ENCODE assay signal across 8 mouse cellular contexts in genomic region chr14:25372581-25372980, GRCm38 (mm10).
DNase-seq lines count a peak whose midpoint lies in the region; ATAC-seq and TF ChIP-seq lines count a peak whose summit lies in the region.

No protein-coding gene starts in this region.

- peaks cover 6% of the 10 kb centered on the region; the same call in 1 of the 2 replicates for H3K9me3 ChIP-seq in kidney, embryonic 16.5 days (ENCODE audit: low read length)
- H3K9me3 ChIP-seq in MEL (replicated peaks; ENCODE audit: insufficient read depth, low read length): no peaks in the 10 kb centered on the region

- no peak overlapping the region for H3K4me3 ChIP-seq in cerebellum, adult 2 months (replicated peaks; ENCODE audit: insufficient read depth, low read depth, low read length)
- no peak overlapping the region for H3K4me3 ChIP-seq in kidney, adult 2 months (ENCODE audit: insufficient read depth, low read depth, low read length)
- H3K4me3 ChIP-seq in kidney, embryonic 16.5 days (ENCODE audit: low read length): no peak overlapping the region
- H3K4me3 ChIP-seq in MEL (ENCODE audit: control insufficient read depth in 1 of 2, insufficient read depth in 1 of 2, low read depth in 2 of 2, low read length in 2 of 2): no peak overlapping the region

- no peaks in the 10 kb centered on the region for H3K79me2 ChIP-seq in MEL (ENCODE audit: control insufficient read depth, insufficient read depth, low read length, poor library complexity)

- TF ChIP-seq CTCF in cerebellum, adult 2 months (IDR thresholded peaks at IDR 0.05; ENCODE audit: borderline replicate concordance, insufficient read depth, low read depth, low read length): no peak
- peak; percentile 35; the same call in 1 of the 2 replicates for TF ChIP-seq CTCF in kidney, adult 2 months (conservative IDR thresholded peaks at IDR 0.05; ENCODE audit: insufficient read depth, insufficient read length, low read depth, low read length)
- TF ChIP-seq CTCF in MEL (IDR thresholded peaks at IDR 0.05 in 2 of 3, conservative IDR thresholded peaks at IDR 0.05 in 1 of 3; ENCODE audit: control insufficient read depth in 1 of 3, insufficient read depth in 1 of 3, low read depth in 2 of 3, low read length in 3 of 3, poor library complexity in 1 of 3, severe bottlenecking in 1 of 3): peak in 1 of 3 experiments; percentile 31; a peak in 2 of 6 replicates

- no peak for TF ChIP-seq EP300 in MEL (IDR thresholded peaks at IDR 0.05; ENCODE audit: low read depth in 1 of 2, low read length in 2 of 2)

- ATAC-seq in kidney, embryonic 16.5 days (ENCODE audit: low FRiP score, low TSS enrichment): no peak

- H3K4me2 ChIP-seq in kidney, embryonic 16.5 days (replicated peaks; ENCODE audit: low read depth, low read length): no peak overlapping the region

- no peak overlapping the region for H3K9ac ChIP-seq in kidney, embryonic 16.5 days (replicated peaks; ENCODE audit: low read length)
- no peak overlapping the region for H3K9ac ChIP-seq in MEL (ENCODE audit: control insufficient read depth, low read depth, low read length, poor library complexity, severe bottlenecking)

- H3K27ac ChIP-seq in cerebellum, adult 2 months (ENCODE audit: insufficient read depth, low read length): peak overlapping the region; percentile 88
- H3K27ac ChIP-seq in kidney, adult 2 months (ENCODE audit: insufficient read depth, low read depth, low read length): no peak overlapping the region
- H3K27ac ChIP-seq in kidney, embryonic 16.5 days (ENCODE audit: low read length): no peak overlapping the region; the same call in 1 of the 2 replicates
- no peak overlapping the region for H3K27ac ChIP-seq in MEL (ENCODE audit: control insufficient read depth, low read depth, low read length)

- no peak for TF ChIP-seq POLR2A in cerebellum, adult 2 months (IDR thresholded peaks at IDR 0.05; ENCODE audit: borderline replicate concordance, insufficient read depth, low read length)
- no peak for TF ChIP-seq POLR2A in kidney, adult 2 months (IDR thresholded peaks at IDR 0.05; ENCODE audit: low read depth, low read length)
- TF ChIP-seq POLR2A in MEL (IDR thresholded peaks at IDR 0.05; ENCODE audit: control insufficient read depth in 1 of 2, insufficient read depth in 1 of 2, low read depth in 1 of 2, low read length in 2 of 2, poor library complexity in 1 of 2): no peak

- H3K27me3 ChIP-seq in cerebellum, adult 2 months (ENCODE audit: control insufficient read depth, insufficient read depth, low read length): no peaks in the 10 kb centered on the region
- H3K27me3 ChIP-seq in kidney, adult 2 months (replicated peaks; ENCODE audit: control insufficient read depth, insufficient read depth, low read length): no peaks in the 10 kb centered on the region
- H3K27me3 ChIP-seq in kidney, embryonic 16.5 days (ENCODE audit: insufficient read depth, low read length): no peaks in the 10 kb centered on the region
- H3K27me3 ChIP-seq in MEL (ENCODE audit: control insufficient read depth in 1 of 2, insufficient read depth in 2 of 2, low read length in 2 of 2): no peaks in the 10 kb centered on the region

- WGBS in cerebellum, adult 2 months: 57% methylated on average over 4 of the region's 4 CpGs
- 86% methylated on average over 4 of the region's 4 CpGs for WGBS in kidney, adult 2 months
- 59% methylated on average over 4 of the region's 4 CpGs for WGBS in kidney, embryonic 16.5 days

- DNase-seq in cerebellum, adult 2 months: no peak
- DNase-seq in cerebellum, adult 9-11 months: no peak
- DNase-seq in kidney, adult 2 months: no peak
- no peak for DNase-seq in MEL (ENCODE audit: low read depth, low spot score)
- DNase-seq in lung, postnatal 36 days: peak; percentile 26
- no peak for DNase-seq in right cerebral cortex, adult 2 months (ENCODE audit: low spot score in 2 of 2)
- DNase-seq in layer of hippocampus, postnatal 10 days (ENCODE audit: low spot score in 2 of 2): no peak

- peaks cover 53% of the 10 kb centered on the region for H3K4me1 ChIP-seq in cerebellum, adult 2 months (ENCODE audit: control insufficient read depth, insufficient read depth, low read length)
- H3K4me1 ChIP-seq in kidney, adult 2 months (ENCODE audit: control insufficient read depth, insufficient read depth, low read length): peaks cover 3% of the 10 kb centered on the region; the same call in 1 of the 2 replicates
- H3K4me1 ChIP-seq in kidney, embryonic 16.5 days (ENCODE audit: insufficient read depth, low read length): peaks cover 75% of the 10 kb centered on the region
- H3K4me1 ChIP-seq in MEL (ENCODE audit: control insufficient read depth in 1 of 2, insufficient read depth in 2 of 2, low read length in 2 of 2): peaks cover 4 to 5% of the 10 kb centered on the region in 2 experiments; a peak in 3 of 4 replicates

- peak; percentile 14 for TF ChIP-seq RAD21 in MEL (IDR thresholded peaks at IDR 0.05; ENCODE audit: low read depth, low read length)

- H3K36me3 ChIP-seq in kidney, adult 2 months (ENCODE audit: control insufficient read depth, insufficient read depth, low read length): no peaks in the 10 kb centered on the region
- H3K36me3 ChIP-seq in kidney, embryonic 16.5 days (ENCODE audit: insufficient read depth, low read length): 0 out of 2 replicates have a peak, but pooled peaks cover 2% of the 10 kb centered on the region
- H3K36me3 ChIP-seq in MEL (ENCODE audit: control insufficient read depth in 1 of 2, insufficient read depth in 2 of 2, low read length in 2 of 2): no peaks in the 10 kb centered on the region; a peak in 1 of 4 replicates

TF ChIP-seq in MEL, 35 proteins besides CTCF, POLR2A, EP300 and RAD21:
- TF ChIP-seq ZC3H11A (IDR thresholded peaks at IDR 0.05; ENCODE audit: low read depth, low read length): peak; percentile 20; the same call in 1 of the 2 replicates
- TF ChIP-seq SMC3 (IDR thresholded peaks at IDR 0.05; ENCODE audit: low read depth, low read length): peak; percentile 38
- no peak for TF ChIP-seq MXI1 (IDR thresholded peaks at IDR 0.05; ENCODE audit: low read depth, low read length)
TF ChIP-seq in MEL: peak in this region for 2.
